Mouse (Mus musculus): Measurements from ENCODE around the gene Dab2.

Dab2 gene

GRCm38 (mm10) chr15:6299554-6299953 lies at the start of gene Dab2:
Gene Dab2, plus strand, starts transcription at chr15:6299788.
- no peak for DNase-seq

GRCm38 (mm10) chr15:6253471-6253870 lies 46.1 kb upstream of the Dab2 start:
- DNase-seq: no peak

GRCm38 (mm10) chr15:6254383-6254782 lies 45.2 kb upstream of the Dab2 start:
- no peak for DNase-seq

GRCm38 (mm10) chr15:6257049-6257448 lies 42.5 kb upstream of the Dab2 start:
- no peak for DNase-seq

- no peak for DNase-seq
Measured at GRCm38 (mm10) chr15:6259957-6260740, 39.4 kb upstream of the Dab2 start.

GRCm38 (mm10) chr15:6260741-6261430 lies 38.7 kb upstream of the Dab2 start:
- no peak for DNase-seq

- no peak for DNase-seq
Measured at GRCm38 (mm10) chr15:6267147-6267758, 32.3 kb upstream of the Dab2 start.

- DNase-seq: no peak
Measured at GRCm38 (mm10) chr15:6278606-6279468, 20.8 kb upstream of the Dab2 start.

GRCm38 (mm10) chr15:6280021-6280451 lies 19.6 kb upstream of the Dab2 start:
- no peak for DNase-seq

- no peak for DNase-seq
Measured at GRCm38 (mm10) chr15:6283249-6283648, 16.3 kb upstream of the Dab2 start.

- DNase-seq: no peak
Measured at GRCm38 (mm10) chr15:6296071-6296470, 3.5 kb upstream of the Dab2 start.

GRCm38 (mm10) chr15:6298726-6299125 lies 862 bp upstream of the Dab2 start:
- DNase-seq: no peak

GRCm38 (mm10) chr15:6302219-6302618 lies 2.6 kb downstream of the Dab2 start:
- DNase-seq: no peak

GRCm38 (mm10) chr15:6303822-6304221 lies 4.2 kb downstream of the Dab2 start:
- DNase-seq: no peak

GRCm38 (mm10) chr15:6309633-6310032 lies 10.0 kb downstream of the Dab2 start:
- no peak for DNase-seq

- DNase-seq: no peak
Measured at GRCm38 (mm10) chr15:6310417-6310816, 10.8 kb downstream of the Dab2 start.

GRCm38 (mm10) chr15:6312396-6312795 lies 12.8 kb downstream of the Dab2 start:
- no peak for DNase-seq

- DNase-seq: no peak
Measured at GRCm38 (mm10) chr15:6319352-6319751, 19.8 kb downstream of the Dab2 start.

GRCm38 (mm10) chr15:6320501-6320900 lies 20.9 kb downstream of the Dab2 start:
- no peak for DNase-seq

- DNase-seq: no peak
Measured at GRCm38 (mm10) chr15:6321263-6321662, 21.7 kb downstream of the Dab2 start.

- DNase-seq: no peak
Measured at GRCm38 (mm10) chr15:6322311-6322710, 22.7 kb downstream of the Dab2 start.

GRCm38 (mm10) chr15:6323577-6323976 lies 24.0 kb downstream of the Dab2 start:
- DNase-seq: no peak

- DNase-seq: no peak
Measured at GRCm38 (mm10) chr15:6325443-6325842, 25.9 kb downstream of the Dab2 start.

All from thymus, postnatal 25 days (tissue).